Mouse (Mus musculus) lung, postnatal 0 days (tissue): Measurements from ENCODE around the gene Dnmt1.

ENCODE experiments used
- CTCF ChIP-seq: IDR thresholded peaks from 2 replicates; pipeline ENCODE4 v1.5.1; 2016; ENCODE audit warnings: antibody characterized with exemption, mild to moderate bottlenecking
- EP300 ChIP-seq: IDR thresholded peaks from 2 replicates; pipeline ENCODE4 v1.6.1; 2016; ENCODE audit warnings: antibody characterized with exemption, mild to moderate bottlenecking, control low read depth

DNA sequence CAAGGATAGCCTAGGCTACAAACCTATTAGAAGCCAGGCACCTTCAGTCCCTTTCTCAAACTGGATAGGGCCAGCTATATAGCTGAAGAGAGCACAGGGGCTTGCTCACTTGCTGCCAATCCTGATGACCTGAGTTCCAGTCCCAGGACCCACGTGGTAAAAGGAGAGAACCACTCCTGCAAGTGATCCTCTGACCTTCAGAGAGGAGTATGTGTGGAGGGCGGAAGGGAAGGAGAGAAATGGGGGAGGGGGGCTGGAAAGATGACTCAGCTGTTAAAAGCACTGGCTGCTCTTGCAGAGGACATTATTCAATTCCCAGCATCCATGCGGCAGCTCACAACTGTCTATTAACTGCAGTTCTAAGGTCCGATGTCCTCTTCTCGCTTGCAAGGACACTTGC, 19.5 kb upstream of the Dnmt1 start:
- TF ChIP-seq CTCF (no peak), EP300 (no peak)
